ENCODE assay signal across 21 mouse cellular contexts in genomic region chr6:98521526-98521925, GRCm38 (mm10).
A peak's percentile ranks its signal among the peaks of the same experiment; 100 is the strongest.
DNase-seq lines count a peak whose midpoint lies in the region; ATAC-seq and TF ChIP-seq lines count a peak whose summit lies in the region.
"Had no signal": no experiment of that assay in that cellular context is flagged by ENCODE, and none has a peak within 500 bp of the region (broad histone marks: within the 10 kb centered on the region; RNA-seq: fewer than 3 reads in every experiment).

No protein-coding gene starts in this region.

- H3K27me3 ChIP-seq in embryonic facial prominence, embryonic 10.5 days (replicated peaks; ENCODE audit: low read depth, poor library complexity, severe bottlenecking) = peaks cover 12% of the 10 kb centered on the region; the same call in 1 of the 2 replicates
- no peaks in the 10 kb centered on the region for H3K27me3 ChIP-seq in embryonic facial prominence, embryonic 11.5 days (ENCODE audit: control insufficient read depth, insufficient read depth, low read length)
- H3K27me3 ChIP-seq in limb, embryonic 14.5 days (ENCODE audit: control insufficient read depth, insufficient read depth, low read length) = no peaks in the 10 kb centered on the region
- H3K27me3 ChIP-seq: embryonic facial prominence, embryonic 12.5 days; heart, embryonic 13.5 days had no signal

- WGBS in embryonic facial prominence, embryonic 10.5 days = 43% methylated on average over 10 of the region's 10 CpGs
- WGBS in embryonic facial prominence, embryonic 11.5 days = 46% methylated on average over 10 of the region's 10 CpGs
- WGBS in limb, embryonic 14.5 days = 33% methylated on average over 10 of the region's 10 CpGs

- peaks cover 24% of the 10 kb centered on the region for H3K4me1 ChIP-seq in embryonic facial prominence, embryonic 10.5 days
- no peaks in the 10 kb centered on the region for H3K4me1 ChIP-seq in embryonic facial prominence, embryonic 11.5 days (ENCODE audit: control insufficient read depth, insufficient read depth, low read length)
- peaks cover 11% of the 10 kb centered on the region for H3K4me1 ChIP-seq in limb, embryonic 14.5 days (ENCODE audit: control insufficient read depth, insufficient read depth, low read length)
- H3K4me1 ChIP-seq: heart, embryonic 13.5 days had no signal

- H3K4me3 ChIP-seq in embryonic facial prominence, embryonic 10.5 days = no peak overlapping the region
- H3K4me3 ChIP-seq in embryonic facial prominence, embryonic 11.5 days (ENCODE audit: low read depth, low read length) = no peak overlapping the region
- no peak overlapping the region for H3K4me3 ChIP-seq in limb, embryonic 14.5 days (replicated peaks; ENCODE audit: low read length)
- H3K4me3 ChIP-seq: embryonic facial prominence, embryonic 12.5 days; erythroblast, embryonic 14.5 days; forebrain, embryonic 12.5 days; heart, embryonic 13.5 days; hindbrain, embryonic 15.5 days had no signal

- no peaks in the 10 kb centered on the region for H3K9me3 ChIP-seq in embryonic facial prominence, embryonic 10.5 days
- no peaks in the 10 kb centered on the region for H3K9me3 ChIP-seq in embryonic facial prominence, embryonic 11.5 days (replicated peaks; ENCODE audit: control insufficient read depth, low read length)
- no peaks in the 10 kb centered on the region for H3K9me3 ChIP-seq in limb, embryonic 14.5 days (ENCODE audit: control insufficient read depth, low read length)
- H3K9me3 ChIP-seq: embryonic facial prominence, embryonic 12.5 days; forebrain, embryonic 12.5 days; heart, embryonic 13.5 days; hindbrain, embryonic 15.5 days had no signal

- peak; percentile 42 for DNase-seq in embryonic facial prominence, embryonic 10.5 days (ENCODE audit: low spot score)
- peak; percentile 79 for DNase-seq in embryonic facial prominence, embryonic 11.5 days (ENCODE audit: low spot score)
- DNase-seq in forelimb bud, embryonic 11.5 days (ENCODE audit: low read depth, low spot score) = peak; percentile 63
- DNase-seq in limb, embryonic 14.5 days (ENCODE audit: low spot score) = peak; percentile 66
- DNase-seq in cerebellum, adult 11-12 months = no peak
- no peak for DNase-seq in testis, postnatal 10 days (ENCODE audit: low spot score)
- no peak for DNase-seq in frontal cortex, adult 2 months (ENCODE audit: extremely low spot score in 1 of 2, low spot score in 1 of 2)
- DNase-seq: adrenal gland, adult 2 months; adrenal gland, postnatal 25 days; cerebellum, adult 2 months; cerebellum, postnatal 10 days; gastrocnemius, postnatal 36 days; heart, adult 11 months; heart, postnatal 36 days had no signal

- H3K4me2 ChIP-seq in embryonic facial prominence, embryonic 11.5 days (ENCODE audit: low read depth, low read length) = no peak overlapping the region
- H3K4me2 ChIP-seq in limb, embryonic 14.5 days (replicated peaks; ENCODE audit: low read depth, low read length, severe bottlenecking) = no peak overlapping the region
- H3K4me2 ChIP-seq: embryonic facial prominence, embryonic 12.5 days; forebrain, embryonic 12.5 days; heart, embryonic 13.5 days; hindbrain, embryonic 15.5 days had no signal

- no peak overlapping the region for H3K9ac ChIP-seq in embryonic facial prominence, embryonic 11.5 days (replicated peaks; ENCODE audit: low read length)
- H3K9ac ChIP-seq in limb, embryonic 14.5 days (ENCODE audit: low read depth, low read length, severe bottlenecking) = no peak overlapping the region
- H3K9ac ChIP-seq: embryonic facial prominence, embryonic 12.5 days; forebrain, embryonic 12.5 days; heart, embryonic 13.5 days; hindbrain, embryonic 15.5 days had no signal

- peak overlapping the region; percentile 48; the same call in 1 of the 2 replicates for H3K27ac ChIP-seq in embryonic facial prominence, embryonic 10.5 days (replicated peaks)
- no peak overlapping the region for H3K27ac ChIP-seq in embryonic facial prominence, embryonic 11.5 days (replicated peaks; ENCODE audit: low read depth, low read length)
- no peak overlapping the region for H3K27ac ChIP-seq in limb, embryonic 14.5 days (replicated peaks; ENCODE audit: low read depth, low read length)
- H3K27ac ChIP-seq: embryonic facial prominence, embryonic 12.5 days; forebrain, embryonic 12.5 days; heart, embryonic 13.5 days; hindbrain, embryonic 15.5 days had no signal

- TF ChIP-seq POLR2A in limb, embryonic 14.5 days (IDR thresholded peaks at IDR 0.05; ENCODE audit: borderline replicate concordance, extremely low read depth, insufficient read depth, insufficient read length) = no peak

- H3K36me3 ChIP-seq in embryonic facial prominence, embryonic 10.5 days (replicated peaks) = no peaks in the 10 kb centered on the region
- no peaks in the 10 kb centered on the region for H3K36me3 ChIP-seq in embryonic facial prominence, embryonic 11.5 days (replicated peaks; ENCODE audit: control insufficient read depth, insufficient read depth, low read depth, low read length)
- H3K36me3 ChIP-seq in limb, embryonic 14.5 days (ENCODE audit: control insufficient read depth, insufficient read depth, low read length) = no peaks in the 10 kb centered on the region
- H3K36me3 ChIP-seq: embryonic facial prominence, embryonic 12.5 days; forebrain, embryonic 12.5 days; heart, embryonic 13.5 days; hindbrain, embryonic 15.5 days had no signal

- no peak for ATAC-seq in embryonic facial prominence, embryonic 11.5 days (replicated peaks; ENCODE audit: insufficient number of reproducible peaks, low FRiP score, low TSS enrichment, low read depth)
- no peak; the same call in 1 of the 2 replicates for ATAC-seq in limb, embryonic 14.5 days (ENCODE audit: low FRiP score, low read depth)
- ATAC-seq: forebrain, embryonic 16.5 days; intestine, embryonic 16.5 days had no signal

Comparison
In these comparisons a context has a peak if more than half of its experiments do, and no peak if none do; other contexts are left out.
1. DNase-seq: peak in embryonic facial prominence, embryonic 10.5 days (single experiment), embryonic facial prominence, embryonic 11.5 days (single experiment), forelimb bud, embryonic 11.5 days (single experiment) and limb, embryonic 14.5 days (single experiment); none in cerebellum, adult 11-12 months (single experiment), testis, postnatal 10 days (single experiment) and frontal cortex, adult 2 months (0 of 2).